11 mouse cellular contexts compared by ENCODE assay signal in genomic region chr11:78172034-78172747, GRCm38 (mm10). TPM values are rescaled to one million over a fixed set of nuclear protein-coding genes. Genes with fewer than 3 reads are reported as not detected.
DNase-seq lines count a peak whose midpoint lies in the region; ATAC-seq and TF ChIP-seq lines count a peak whose summit lies in the region.
"Had no signal": no experiment of that assay in that cellular context is flagged by ENCODE, and none has a peak within 500 bp of the region (broad histone marks: within the 10 kb centered on the region; RNA-seq: fewer than 3 reads in every experiment).

No protein-coding gene starts in this region.

- peak overlapping the region; percentile 0; the same call in 1 of the 2 replicates for H3K9ac ChIP-seq in heart, embryonic 12.5 days
- H3K9ac ChIP-seq in lung, postnatal 0 days (replicated peaks; ENCODE audit: low read depth) = no peak overlapping the region
- no peak overlapping the region for H3K9ac ChIP-seq in ES-Bruce4 (ENCODE audit: low read depth, poor library complexity, severe bottlenecking)
- peak overlapping the region; percentile 28 for H3K9ac ChIP-seq in liver, embryonic 12.5 days
- H3K9ac ChIP-seq: stomach, embryonic 15.5 days had no signal

- no peak for TF ChIP-seq EP300 in lung, postnatal 0 days (IDR thresholded peaks at IDR 0.05)
- TF ChIP-seq EP300 in ES-Bruce4 (IDR thresholded peaks at IDR 0.05; ENCODE audit: insufficient read depth, low read depth, low read length) = no peak

- no peak overlapping the region for H3K27ac ChIP-seq in heart, embryonic 12.5 days (ENCODE audit: poor library complexity, severe bottlenecking)
- no peak overlapping the region for H3K27ac ChIP-seq in lung, postnatal 0 days (ENCODE audit: low read length)
- no peak overlapping the region for H3K27ac ChIP-seq in ES-Bruce4 (ENCODE audit: insufficient read depth, low read length)
- H3K27ac ChIP-seq in liver, embryonic 12.5 days = peak overlapping the region; percentile 15; the same call in 1 of the 2 replicates
- H3K27ac ChIP-seq in gastrocnemius, adult 2 months = no peak overlapping the region
- H3K27ac ChIP-seq: stomach, embryonic 15.5 days had no signal

- H3K9me3 ChIP-seq in heart, embryonic 12.5 days (replicated peaks) = no peaks in the 10 kb centered on the region
- H3K9me3 ChIP-seq in lung, postnatal 0 days (ENCODE audit: low read length) = no peaks in the 10 kb centered on the region
- H3K9me3 ChIP-seq in ES-Bruce4 (replicated peaks; ENCODE audit: control insufficient read depth, insufficient read depth, low read length, poor library complexity, severe bottlenecking) = no peaks in the 10 kb centered on the region
- H3K9me3 ChIP-seq in liver, embryonic 12.5 days (replicated peaks) = no peaks in the 10 kb centered on the region
- H3K9me3 ChIP-seq: stomach, embryonic 15.5 days had no signal

- intact Hi-C loops in left cerebral cortex, postnatal 4 days (cut with DNase I) = no loop called here
- intact Hi-C loops in gastrocnemius, adult 2 months (cut with DNase I) = no loop called here

- peak; percentile 56 for TF ChIP-seq CTCF in lung, postnatal 0 days (IDR thresholded peaks at IDR 0.05)
- TF ChIP-seq CTCF in ES-Bruce4 (IDR thresholded peaks at IDR 0.05; ENCODE audit: low read depth, low read length) = peak; percentile 45
- no peak; the same call in 1 of the 2 replicates for TF ChIP-seq CTCF in gastrocnemius, adult 2 months (IDR thresholded peaks at IDR 0.05)

- 83% methylated on average over 16 of the region's 16 CpGs for WGBS in heart, embryonic 12.5 days
- WGBS in lung, postnatal 0 days = 79% methylated on average over 16 of the region's 16 CpGs
- 86% methylated on average over 16 of the region's 16 CpGs for whole genome bisulfite sequencing in liver, embryonic 12.5 days (ENCODE audit: insufficient replicate concordance)

- DNase-seq in heart, adult 8-10 months (ENCODE audit: low spot score) = no peak
- no peak for DNase-seq in lung, postnatal 0 days (ENCODE audit: low spot score)
- DNase-seq in lung, postnatal 10 days = no peak
- DNase-seq in left cerebral cortex, postnatal 4 days = no peak
- DNase-seq in gastrocnemius, adult 2 months = no peak
- DNase-seq: gastrocnemius, postnatal 10 days had no signal

- no peak for ATAC-seq in heart, embryonic 12.5 days (ENCODE audit: insufficient number of reproducible peaks, low FRiP score)
- ATAC-seq in lung, postnatal 0 days = no peak
- no peak for ATAC-seq in liver, embryonic 12.5 days

- peaks cover 11% of the 10 kb centered on the region for H3K36me3 ChIP-seq in heart, embryonic 12.5 days
- H3K36me3 ChIP-seq in lung, postnatal 0 days (ENCODE audit: insufficient read depth, low read length) = no peaks in the 10 kb centered on the region; the same call in 1 of the 2 replicates
- no peaks in the 10 kb centered on the region for H3K36me3 ChIP-seq in ES-Bruce4 (ENCODE audit: control insufficient read depth, insufficient read depth, low read length, poor library complexity, severe bottlenecking)
- H3K36me3 ChIP-seq in liver, embryonic 12.5 days = peaks cover 31% of the 10 kb centered on the region
- H3K36me3 ChIP-seq: stomach, embryonic 15.5 days had no signal

- H3K4me2 ChIP-seq in heart, embryonic 12.5 days = no peak overlapping the region
- no peak overlapping the region for H3K4me2 ChIP-seq in lung, postnatal 0 days (replicated peaks; ENCODE audit: low read depth, low read length)
- no peak overlapping the region for H3K4me2 ChIP-seq in liver, embryonic 12.5 days
- H3K4me2 ChIP-seq: stomach, embryonic 15.5 days had no signal

- H3K27me3 ChIP-seq in heart, embryonic 12.5 days (replicated peaks) = no peaks in the 10 kb centered on the region
- H3K27me3 ChIP-seq in lung, postnatal 0 days (replicated peaks; ENCODE audit: insufficient read depth, low read length) = no peaks in the 10 kb centered on the region
- no peaks in the 10 kb centered on the region for H3K27me3 ChIP-seq in ES-Bruce4 (ENCODE audit: control insufficient read depth, insufficient read depth, low read length, poor library complexity, severe bottlenecking)
- no peaks in the 10 kb centered on the region for H3K27me3 ChIP-seq in liver, embryonic 12.5 days (replicated peaks)
- H3K27me3 ChIP-seq: stomach, embryonic 15.5 days had no signal

- H3K4me3 ChIP-seq in heart, embryonic 12.5 days = no peak overlapping the region
- H3K4me3 ChIP-seq in lung, postnatal 0 days (ENCODE audit: low read depth, low read length) = no peak overlapping the region
- H3K4me3 ChIP-seq in ES-Bruce4 (ENCODE audit: low read depth, low read length) = no peak overlapping the region
- H3K4me3 ChIP-seq in liver, embryonic 12.5 days = no peak overlapping the region
- no peak overlapping the region for H3K4me3 ChIP-seq in gastrocnemius, adult 2 months
- H3K4me3 ChIP-seq: erythroblast, embryonic 14.5 days; stomach, embryonic 15.5 days had no signal

- H3K4me1 ChIP-seq in heart, embryonic 12.5 days (replicated peaks) = peaks cover 7% of the 10 kb centered on the region; the same call in 1 of the 2 replicates
- H3K4me1 ChIP-seq in lung, postnatal 0 days (ENCODE audit: insufficient read depth, low read depth, low read length) = no peaks in the 10 kb centered on the region
- H3K4me1 ChIP-seq in ES-Bruce4 (ENCODE audit: control insufficient read depth, insufficient read depth, low read length) = peaks cover 8% of the 10 kb centered on the region
- peaks cover 82% of the 10 kb centered on the region for H3K4me1 ChIP-seq in liver, embryonic 12.5 days

- TF ChIP-seq POLR2A in ES-Bruce4 (IDR thresholded peaks at IDR 0.05; ENCODE audit: insufficient read depth, low read length) = no peak

RNA-seq across cellular contexts. Expression of gene Nek8, which starts 4.3 kb away (rescaled TPM):
- polyA plus RNA-seq in heart, embryonic 12.5 days (2016; fragmentation: Nextera tagmentation; extraction: Ambion mirVana) = 12.1 and 16.5 TPM in 2 replicates
- total RNA-seq in heart, adult 8-10 months (2022) = 1 to 10 TPM; 2.0 to 3.2 (median 2.3) TPM
- 11.7 and 14.4 TPM in 2 replicates for polyA plus RNA-seq in lung, postnatal 0 days (2015; fragmentation: Nextera tagmentation; extraction: Ambion mirVana)
- 18.1 and 20.0 TPM in 2 replicates for polyA plus RNA-seq in ES-Bruce4 (2011; ENCODE audit: insufficient read depth, insufficient read length, low read depth, missing spikeins)
- 12.2 and 13.7 TPM in 2 replicates for polyA plus RNA-seq in liver, embryonic 12.5 days (2016; fragmentation: Nextera tagmentation; extraction: Ambion mirVana)
- total RNA-seq in left cerebral cortex, postnatal 4 days (2021) = 1 to 10 TPM; 6.0 to 6.5 TPM
- total RNA-seq in gastrocnemius, adult 2 months (2021) = under 1 TPM; 0.36 to 0.75 TPM

RNA-seq across cellular contexts. Expression of gene Tlcd1, which starts 4.3 kb away (rescaled TPM):
- 11.7 and 14.2 TPM in 2 replicates for polyA plus RNA-seq in heart, embryonic 12.5 days (2016; fragmentation: Nextera tagmentation; extraction: Ambion mirVana)
- total RNA-seq in heart, adult 8-10 months (2022) = 1 to 10 TPM; 2.9 to 7.1 (median 5.0) TPM
- polyA plus RNA-seq in lung, postnatal 0 days (2015; fragmentation: Nextera tagmentation; extraction: Ambion mirVana) = 18.2 and 20.0 TPM in 2 replicates
- 12.2 and 13.2 TPM in 2 replicates for polyA plus RNA-seq in ES-Bruce4 (2011; ENCODE audit: insufficient read depth, insufficient read length, low read depth, missing spikeins)
- polyA plus RNA-seq in liver, embryonic 12.5 days (2016; fragmentation: Nextera tagmentation; extraction: Ambion mirVana) = 62.6 and 67.1 TPM in 2 replicates
- 10 to 100 TPM; 15.4 to 17.3 TPM for total RNA-seq in left cerebral cortex, postnatal 4 days (2021)
- 1 to 10 TPM; 1.3 to 1.7 TPM for total RNA-seq in gastrocnemius, adult 2 months (2021)

RNA-seq across cellular contexts. Expression of gene Traf4, which starts 6.8 kb away (rescaled TPM):
- polyA plus RNA-seq in heart, embryonic 12.5 days (2016; fragmentation: Nextera tagmentation; extraction: Ambion mirVana) = 51.8 and 52.5 TPM in 2 replicates
- 1 to 10 TPM; 3.4 to 4.3 (median 3.7) TPM for total RNA-seq in heart, adult 8-10 months (2022)
- polyA plus RNA-seq in lung, postnatal 0 days (2015; fragmentation: Nextera tagmentation; extraction: Ambion mirVana) = 33.0 and 33.9 TPM in 2 replicates
- 87.4 and 99.3 TPM in 2 replicates for polyA plus RNA-seq in ES-Bruce4 (2011; ENCODE audit: insufficient read depth, insufficient read length, low read depth, missing spikeins)
- polyA plus RNA-seq in liver, embryonic 12.5 days (2016; fragmentation: Nextera tagmentation; extraction: Ambion mirVana) = 45.4 and 47.6 TPM in 2 replicates
- total RNA-seq in left cerebral cortex, postnatal 4 days (2021) = 10 to 100 TPM; 74.4 to 79.6 TPM
- 1 to 10 TPM; 2.1 to 2.8 TPM for total RNA-seq in gastrocnemius, adult 2 months (2021)

RNA-seq across cellular contexts. Expression of gene Rpl23a, which starts 11.2 kb away (rescaled TPM):
- 847 and 859 TPM in 2 replicates for polyA plus RNA-seq in heart, embryonic 12.5 days (2016; fragmentation: Nextera tagmentation; extraction: Ambion mirVana)
- total RNA-seq in heart, adult 8-10 months (2022) = 100 to 1,000 TPM; 760 to 870 (median 833) TPM
- 991 and 1,079 TPM in 2 replicates for polyA plus RNA-seq in lung, postnatal 0 days (2015; fragmentation: Nextera tagmentation; extraction: Ambion mirVana)
- polyA plus RNA-seq in ES-Bruce4 (2011; ENCODE audit: insufficient read depth, insufficient read length, low read depth, missing spikeins) = 2,740 and 2,914 TPM in 2 replicates
- polyA plus RNA-seq in liver, embryonic 12.5 days (2016; fragmentation: Nextera tagmentation; extraction: Ambion mirVana) = 1,112 and 1,156 TPM in 2 replicates
- 1,000 to 10,000 TPM; 1,093 to 1,122 TPM for total RNA-seq in left cerebral cortex, postnatal 4 days (2021)
- total RNA-seq in gastrocnemius, adult 2 months (2021) = 100 to 1,000 TPM; 760 to 970 TPM

RNA-seq across cellular contexts. Expression of gene Rab34, which starts 16.0 kb away (rescaled TPM):
- polyA plus RNA-seq in heart, embryonic 12.5 days (2016; fragmentation: Nextera tagmentation; extraction: Ambion mirVana) = 53.3 and 54.6 TPM in 2 replicates
- 1 to 10 TPM; 6.8 to 8.7 (median 8.1) TPM for total RNA-seq in heart, adult 8-10 months (2022)
- 103 and 104 TPM in 2 replicates for polyA plus RNA-seq in lung, postnatal 0 days (2015; fragmentation: Nextera tagmentation; extraction: Ambion mirVana)
- polyA plus RNA-seq in ES-Bruce4 (2011; ENCODE audit: insufficient read depth, insufficient read length, low read depth, missing spikeins) = 33.1 and 36.1 TPM in 2 replicates
- 20.3 and 24.0 TPM in 2 replicates for polyA plus RNA-seq in liver, embryonic 12.5 days (2016; fragmentation: Nextera tagmentation; extraction: Ambion mirVana)
- total RNA-seq in left cerebral cortex, postnatal 4 days (2021) = 10 to 100 TPM; 53.4 to 55.9 TPM
- total RNA-seq in gastrocnemius, adult 2 months (2021) = 1 to 10 TPM; 3.3 to 4.6 TPM

Comparison
In these comparisons a context has a peak if more than half of its experiments do, and no peak if none do; other contexts are left out.
1. H3K9ac ChIP-seq: peak in heart, embryonic 12.5 days (single experiment) and liver, embryonic 12.5 days (single experiment); none in lung, postnatal 0 days (single experiment) and ES-Bruce4 (single experiment).